Mouse (Mus musculus): ENCODE results near the gene Ranbp10.

DNA sequence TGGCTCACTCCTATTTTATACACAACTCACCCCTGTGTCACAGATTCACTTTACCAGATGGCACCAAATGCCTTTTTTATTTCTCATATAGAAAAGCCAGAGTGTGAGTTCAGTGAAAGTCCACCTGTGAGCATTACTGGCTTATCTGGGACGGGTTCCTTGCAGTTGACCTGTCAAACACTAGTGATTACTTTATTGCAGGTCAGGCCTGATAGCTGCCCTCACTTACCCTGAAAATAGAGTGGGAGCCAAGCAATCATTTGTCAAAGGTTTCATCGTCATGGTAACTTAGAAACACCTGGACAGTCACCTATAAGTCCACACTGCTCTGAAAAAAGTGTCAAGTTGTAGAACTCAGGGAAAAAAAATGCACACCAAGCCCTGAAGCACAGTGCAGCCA is 72.5 kb downstream of the Ranbp10 start:
- no peak for TF ChIP-seq CTCF (IDR thresholded peaks at IDR 0.05)
- TF ChIP-seq EP300 (IDR thresholded peaks at IDR 0.05): no peak
